Mouse (Mus musculus) adrenal gland, adult (tissue): ENCODE results near the gene Dnah3.

Experiments used
- DNase-seq, 2 experiments: peaks; one replicate each; pipeline ENCODE4 v3.0.0; 2022 to 2023; ENCODE audit warnings: low spot score in 1 of 2; ENCODE audit not compliant: inconsistent age in 2 of 2

Gene Dnah3

GRCm38 (mm10) chr7:120055479-120055878, 39.6 kb downstream of the Dnah3 start:
- DNase-seq = peak; percentile 19 to 46

GRCm38 (mm10) chr7:120054016-120054415, 41.1 kb downstream of the Dnah3 start:
- DNase-seq = no peak

DNA sequence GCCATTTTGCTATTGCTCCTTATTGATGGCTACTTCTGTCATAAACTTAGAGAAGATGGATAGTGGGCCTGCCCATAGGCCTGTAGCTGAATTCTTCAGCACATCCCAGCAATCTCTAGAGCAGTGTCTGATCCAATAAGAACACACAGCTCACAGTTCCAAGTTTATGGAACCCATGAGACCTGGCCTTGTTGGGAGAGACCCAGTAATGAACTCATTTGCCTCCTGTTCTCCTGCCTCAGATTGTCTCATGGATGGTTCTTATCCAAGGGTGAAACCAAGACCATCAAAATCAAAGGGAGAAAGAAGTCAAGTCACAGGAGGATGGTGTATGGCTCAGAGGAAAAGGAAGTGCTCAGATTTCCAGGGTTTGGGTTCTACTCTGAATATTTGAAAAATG, 44.6 kb downstream of the Dnah3 start:
- no peak for DNase-seq

DNA sequence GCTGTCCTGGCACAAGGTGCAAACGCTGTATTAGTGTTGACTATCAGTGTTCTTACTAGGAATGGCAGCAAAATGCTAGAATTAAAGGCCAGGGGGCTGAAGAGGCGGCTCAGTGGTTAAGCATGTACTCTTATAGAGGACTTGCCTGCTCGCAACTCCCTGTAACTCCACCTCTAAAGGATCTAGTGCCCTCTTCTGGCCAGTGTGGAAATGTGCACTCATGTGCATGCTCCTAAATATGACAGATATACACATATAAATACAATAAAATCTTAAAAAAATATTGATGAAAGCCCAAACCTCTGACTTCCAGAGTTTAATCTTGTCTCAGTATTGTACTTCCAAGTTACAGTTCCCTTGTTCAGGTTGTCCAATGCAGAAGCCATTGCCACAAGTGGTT, 51.1 kb downstream of the Dnah3 start:
- no peak for DNase-seq

DNA sequence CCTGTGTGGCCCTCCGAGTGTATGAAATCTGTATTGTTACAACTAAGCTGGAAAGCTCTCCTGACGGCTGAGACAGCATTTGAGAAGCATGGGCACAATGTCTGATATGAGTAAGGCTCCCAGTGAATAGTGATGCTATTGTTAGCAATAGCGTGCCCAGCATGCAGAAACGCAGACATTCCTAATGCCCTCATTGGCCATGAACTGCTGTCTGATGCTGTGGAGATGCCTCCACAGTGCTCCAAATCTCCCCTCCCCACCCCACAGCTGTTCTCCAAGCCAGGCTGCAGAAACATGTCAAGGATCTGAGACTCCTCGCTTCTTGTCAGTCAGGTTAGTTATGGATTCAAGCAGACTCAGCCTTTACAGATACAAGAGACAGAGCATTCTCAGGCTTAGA, 58.7 kb downstream of the Dnah3 start:
- no peak for DNase-seq

- no peak for DNase-seq
Observed at GRCm38 (mm10) chr7:120034996-120035395, 60.1 kb downstream of the Dnah3 start.

DNA sequence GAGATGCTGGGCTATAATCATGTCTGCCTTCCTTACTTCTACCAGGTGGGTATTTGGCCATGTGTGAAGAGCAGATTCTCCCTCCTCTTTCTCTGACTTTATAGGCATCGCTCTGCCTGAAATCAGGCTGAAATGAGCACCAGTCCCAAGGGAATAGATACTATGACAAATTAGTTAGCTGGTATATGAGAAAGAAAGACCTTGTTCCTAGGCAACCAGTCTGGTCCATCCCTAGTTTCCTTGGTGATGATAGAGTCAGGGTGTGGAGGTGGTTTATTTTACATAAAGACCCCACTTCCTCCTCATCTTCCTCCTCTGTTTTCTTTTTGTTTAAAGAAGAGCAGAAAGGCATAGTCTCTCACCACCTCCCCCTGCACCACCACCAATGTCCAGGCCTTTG, 60.5 kb downstream of the Dnah3 start:
- no peak for DNase-seq

DNA sequence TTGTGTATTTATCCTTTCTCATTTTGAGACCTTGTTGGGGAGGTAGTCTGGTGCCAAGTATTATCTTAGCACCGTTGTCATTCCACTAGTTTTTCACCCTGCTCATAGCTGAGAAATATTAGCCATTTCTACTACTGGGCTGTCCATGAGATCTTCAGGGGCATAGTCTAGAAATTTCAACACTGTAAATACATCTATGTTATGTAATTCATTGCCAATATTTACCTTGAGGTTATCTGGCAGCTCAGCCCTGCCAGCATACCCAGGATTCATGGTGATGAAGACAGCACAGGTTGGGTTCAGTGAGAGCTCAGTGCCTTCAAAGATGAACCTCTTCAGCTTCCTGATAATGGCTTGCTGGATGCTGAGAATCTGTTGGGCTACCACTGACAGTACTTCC, 66.4 kb downstream of the Dnah3 start:
- DNase-seq = no peak

DNA sequence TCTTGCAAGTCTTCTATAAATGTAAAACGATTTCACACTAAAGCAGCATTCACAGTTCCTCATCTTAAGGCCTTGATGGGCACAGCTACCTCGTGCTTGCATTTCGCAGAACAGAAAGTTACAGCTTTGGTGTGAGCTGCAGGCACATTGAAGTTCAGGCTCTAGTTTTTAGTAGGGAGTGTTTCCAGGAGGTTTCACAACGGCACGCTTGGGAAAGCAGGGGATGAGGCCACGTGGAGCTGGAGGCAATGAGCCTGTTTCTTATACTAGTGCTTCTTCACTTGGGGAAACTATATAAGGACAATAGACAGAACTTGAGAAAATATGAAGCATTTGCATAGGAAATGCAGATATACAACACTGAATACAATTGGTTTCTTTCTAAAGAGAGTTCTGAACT, 98.0 kb downstream of the Dnah3 start:
- peak in 1 of 2 experiments; percentile 32 for DNase-seq

GRCm38 (mm10) chr7:119985279-119985912, 109.7 kb downstream of the Dnah3 start:
- no peak for DNase-seq

GRCm38 (mm10) chr7:119980170-119980569, 114.9 kb downstream of the Dnah3 start:
- DNase-seq = no peak

DNA sequence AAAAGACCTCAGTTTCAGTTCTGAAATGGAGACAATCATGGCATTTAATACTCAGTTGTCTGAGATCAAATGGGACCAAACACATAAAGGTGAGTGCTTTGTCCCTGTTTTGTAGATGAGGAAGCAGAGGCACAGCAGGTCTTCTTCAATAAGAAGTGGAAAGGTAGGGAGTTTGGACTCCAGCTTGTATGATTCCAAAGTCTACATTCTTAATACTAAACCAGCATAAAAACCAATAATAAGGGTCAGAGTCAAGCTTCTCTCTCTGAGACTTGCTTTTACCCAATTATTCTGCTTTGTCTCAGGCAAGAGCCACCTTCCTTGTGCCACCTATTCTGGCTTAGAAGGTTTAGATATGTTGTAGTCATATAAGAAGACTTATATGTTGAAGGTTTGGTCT, 116.5 kb downstream of the Dnah3 start:
- DNase-seq = no peak

GRCm38 (mm10) chr7:119977574-119977973, 117.5 kb downstream of the Dnah3 start:
- DNase-seq = no peak

- DNase-seq = peak in 1 of 2 experiments; percentile 44
Observed at GRCm38 (mm10) chr7:119976256-119976655, 118.8 kb downstream of the Dnah3 start.

DNA sequence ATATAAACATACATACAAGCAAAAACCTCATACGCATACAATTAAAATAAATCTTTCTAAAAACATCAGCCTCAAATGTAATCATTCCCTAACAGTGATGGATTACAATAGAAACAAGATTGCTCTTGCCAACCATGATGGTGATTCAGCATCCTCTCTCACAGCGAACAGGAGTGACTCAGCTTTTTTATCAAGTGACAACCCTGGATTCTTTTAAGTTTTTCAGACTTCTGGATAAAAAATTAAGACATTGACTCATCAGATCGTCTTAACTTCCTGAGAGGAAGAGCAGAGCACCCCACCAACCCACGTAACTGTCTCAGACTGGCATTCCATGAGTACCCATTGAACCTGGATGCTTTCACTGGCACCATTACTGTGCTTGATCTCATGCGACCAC, 120.9 kb downstream of the Dnah3 start:
- DNase-seq = peak in 1 of 2 experiments; percentile 68

DNA sequence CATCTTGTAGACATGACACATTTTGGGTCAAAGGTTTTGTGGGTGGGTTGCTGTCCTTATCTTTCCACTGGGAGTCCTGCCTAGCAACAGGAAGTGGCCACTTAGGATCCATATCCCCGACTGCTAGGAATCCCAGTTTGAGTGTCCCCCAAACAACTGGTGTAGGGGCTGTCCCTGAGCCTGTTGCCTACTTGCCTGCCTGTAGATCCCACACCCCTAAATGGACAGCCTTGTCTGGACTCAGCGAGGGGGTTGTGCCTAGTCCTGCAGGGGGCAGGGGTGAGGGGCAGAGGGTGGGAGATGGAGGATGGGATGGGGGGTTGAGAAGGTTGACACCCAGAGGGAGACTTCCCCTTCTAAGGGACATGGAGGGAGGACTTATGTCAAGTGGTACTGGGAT, 125.8 kb downstream of the Dnah3 start:
- DNase-seq = no peak

GRCm38 (mm10) chr7:119965651-119966395, 129.3 kb downstream of the Dnah3 start:
- peak in 1 of 2 experiments; percentile 47 for DNase-seq

- DNase-seq = peak in 1 of 2 experiments; percentile 27
Observed at GRCm38 (mm10) chr7:119965205-119965604, 129.9 kb downstream of the Dnah3 start.

GRCm38 (mm10) chr7:119961107-119961506, 134.0 kb downstream of the Dnah3 start:
- peak; percentile 75 to 95 for DNase-seq

GRCm38 (mm10) chr7:119960546-119960945, 134.5 kb downstream of the Dnah3 start:
- peak in 1 of 2 experiments; percentile 65 for DNase-seq

GRCm38 (mm10) chr7:119960006-119960405, 135.1 kb downstream of the Dnah3 start:
- DNase-seq = peak in 1 of 2 experiments; percentile 48

DNA sequence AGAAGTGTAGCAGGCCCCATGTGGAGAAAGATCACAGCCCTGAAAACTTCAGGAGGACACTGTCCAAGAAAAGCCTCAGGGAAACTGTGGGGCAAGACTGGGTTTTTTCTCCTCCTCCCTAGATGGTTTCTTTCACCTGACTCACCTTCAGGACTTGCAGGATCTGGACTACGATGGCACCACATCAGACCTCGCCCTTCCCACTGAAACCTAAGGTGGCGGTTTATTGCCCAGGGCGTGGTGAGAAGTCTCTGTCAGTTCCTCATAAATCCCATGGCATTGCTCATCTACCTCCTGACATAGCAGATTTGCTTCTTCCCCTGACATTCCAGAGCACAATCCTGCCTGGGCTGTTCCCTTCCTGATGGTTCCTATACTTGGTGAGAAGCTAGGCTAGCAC, 135.6 kb downstream of the Dnah3 start:
- no peak for DNase-seq

GRCm38 (mm10) chr7:119959091-119959490, 136.0 kb downstream of the Dnah3 start:
- DNase-seq = peak in 1 of 2 experiments; percentile 79
